Mouse (Mus musculus) embryonic stem cell, embryonic (primary cell): ENCODE data around the gene Mllt3.

ENCODE experiments used
- CTCF ChIA-PET, 4 experiments: fragments of 300-600 bp in 2 of 4; fragments of 350-600 bp in 2 of 4; sonication (Branson Sonifier 250); formaldehyde crosslinking; loops; one replicate each; lab custom pipeline; 2022; ENCODE audit warnings: inconsistent platforms in 2 of 4; lab: Charles Lee
- POLR2A ChIA-PET, 4 experiments: fragments of 300-600 bp in 2 of 4; fragments of 350-600 bp in 2 of 4; sonication (Branson Sonifier 250); formaldehyde crosslinking; loops; one replicate each; lab custom pipeline; 2022; ENCODE audit warnings: antibody characterized with exemption in 4 of 4, inconsistent platforms in 1 of 4; lab: Charles Lee

The Mllt3 gene

DNA sequence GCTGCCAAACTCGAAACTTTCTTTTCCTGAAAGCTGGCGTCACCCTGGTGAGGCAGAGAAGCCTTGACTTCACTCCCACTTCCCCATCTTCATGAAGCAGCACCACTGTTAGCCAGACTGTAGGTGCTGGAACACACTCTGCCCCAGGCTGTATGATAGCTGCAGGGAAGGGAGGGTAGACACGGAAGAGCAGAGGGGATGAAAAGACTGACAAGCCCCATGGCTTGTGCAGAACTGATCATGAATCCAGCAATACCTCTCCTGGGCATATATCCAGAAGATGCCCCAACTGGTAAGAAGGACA is 69.4 kb downstream of the Mllt3 start:
- POLR2A ChIA-PET = interaction anchor here in 1 of 4 experiments (0.8 kb wide), 1 partner anchor 193 kb away, joined by 3 read pairs; no protein-coding TSS in a partner anchor
- CTCF ChIA-PET = no interaction called here

DNA sequence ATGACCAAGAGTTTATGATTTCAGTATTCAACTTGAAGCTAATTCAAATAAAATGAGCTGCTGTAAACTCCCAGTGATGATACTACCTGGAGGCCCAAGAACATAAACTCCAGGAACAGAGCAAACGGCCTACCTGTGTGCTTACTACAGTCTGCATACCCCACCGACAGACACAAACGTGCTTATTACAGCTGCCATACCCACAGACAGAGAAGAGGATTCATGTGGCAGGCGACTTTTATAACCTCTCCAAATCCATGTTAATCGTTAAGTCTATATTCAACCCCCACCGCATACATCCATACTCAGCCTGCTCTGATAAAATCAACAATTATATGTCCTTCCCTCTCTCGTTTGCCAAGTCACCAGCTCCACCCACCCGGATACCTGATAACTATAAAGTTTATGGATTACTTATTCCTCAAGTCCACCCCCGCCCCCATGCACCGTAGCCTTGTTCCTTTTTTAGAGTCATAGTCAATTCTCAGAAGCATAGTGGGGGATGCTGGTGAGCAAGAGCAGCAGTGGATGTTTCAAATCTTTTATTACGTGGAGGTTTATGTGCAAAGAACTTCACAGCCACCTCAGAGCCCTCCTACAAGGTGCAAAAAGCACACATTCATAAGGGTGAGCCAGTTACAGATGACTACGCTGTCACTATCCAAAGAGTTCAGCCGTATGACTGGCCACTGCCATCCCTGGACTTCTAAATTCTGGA is 70.0 kb downstream of the Mllt3 start:
- POLR2A ChIA-PET = interaction anchor here in 1 of 4 experiments (0.8 kb wide), 1 partner anchor 193 kb away, joined by 3 read pairs; no protein-coding TSS in a partner anchor
- CTCF ChIA-PET = interaction anchor here in 1 of 4 experiments (0.5 kb wide), 1 partner anchor 23 kb away, joined by 4 read pairs; no protein-coding TSS in a partner anchor

DNA sequence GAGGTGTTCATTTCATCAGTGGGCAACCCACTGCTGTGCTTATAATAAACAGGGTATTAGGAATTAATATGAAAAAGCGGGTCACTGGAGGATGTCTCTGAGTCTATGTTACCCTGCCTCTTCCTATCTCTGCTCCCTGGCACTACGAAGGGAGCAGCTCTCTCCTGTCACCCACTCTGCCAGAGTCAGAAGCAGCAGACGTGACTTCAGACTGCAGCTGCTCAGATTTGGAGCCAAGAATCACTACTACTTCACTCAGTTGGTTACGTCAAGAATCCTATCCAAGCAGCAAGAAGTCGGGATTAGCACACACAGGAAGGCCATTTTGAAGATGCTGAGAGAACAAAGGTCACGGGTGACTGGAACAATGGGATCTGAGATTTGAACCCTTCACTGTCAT is 71.3 kb downstream of the Mllt3 start:
- CTCF ChIA-PET = interaction anchor here in 2 of 4 experiments (0.6 to 0.7 kb wide), 2 partner anchors 10 to 187 kb away, joined by 4 to 8 read pairs; no protein-coding TSS in a partner anchor

DNA sequence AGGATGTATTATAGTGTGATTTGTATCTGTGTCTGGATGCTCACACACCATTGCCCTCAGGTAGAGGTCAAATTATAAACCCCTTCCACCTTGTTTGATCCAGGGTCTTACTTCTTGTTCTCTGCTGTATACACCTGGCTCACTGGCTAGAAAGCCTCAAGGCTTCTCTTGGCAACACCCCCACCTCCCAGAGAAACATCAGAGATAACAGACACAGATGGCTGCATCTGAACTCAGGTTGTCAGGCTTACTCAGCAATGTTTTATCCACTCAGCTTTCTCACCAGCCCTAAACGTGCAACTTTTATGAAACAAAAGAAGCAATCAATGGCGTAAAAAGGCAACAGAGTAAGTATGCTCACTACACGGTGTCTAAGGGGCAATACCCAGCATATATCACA is 75.3 kb downstream of the Mllt3 start:
- ChIA-PET CTCF (no interaction called here), POLR2A (no interaction called here)

More for the DNA sequence above, 71.3 kb downstream of the Mllt3 start:
- POLR2A ChIA-PET = no interaction called here

DNA sequence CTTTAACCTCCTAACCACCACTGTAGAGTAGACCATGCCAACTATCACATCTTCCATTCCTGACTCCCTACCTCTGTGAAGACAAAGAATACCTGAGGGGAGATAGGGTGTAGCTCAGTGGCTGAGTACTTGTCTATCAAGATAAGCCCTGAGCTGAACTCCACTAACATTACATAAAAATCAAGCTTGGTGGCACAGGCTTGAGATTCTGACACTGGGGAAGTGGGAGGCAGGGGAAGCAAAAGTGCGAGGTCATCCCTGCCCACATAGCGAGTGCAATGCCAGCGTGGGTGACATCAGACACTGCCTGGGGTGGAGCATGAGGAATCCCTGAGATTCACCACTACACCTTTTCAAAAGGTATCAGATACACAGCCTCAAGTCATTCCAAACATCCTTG is 76.0 kb downstream of the Mllt3 start:
- CTCF ChIA-PET = interaction anchor here in 1 of 4 experiments (0.5 kb wide), 1 partner anchor 14 kb away, joined by 5 read pairs; no protein-coding TSS in a partner anchor
- POLR2A ChIA-PET = no interaction called here

DNA sequence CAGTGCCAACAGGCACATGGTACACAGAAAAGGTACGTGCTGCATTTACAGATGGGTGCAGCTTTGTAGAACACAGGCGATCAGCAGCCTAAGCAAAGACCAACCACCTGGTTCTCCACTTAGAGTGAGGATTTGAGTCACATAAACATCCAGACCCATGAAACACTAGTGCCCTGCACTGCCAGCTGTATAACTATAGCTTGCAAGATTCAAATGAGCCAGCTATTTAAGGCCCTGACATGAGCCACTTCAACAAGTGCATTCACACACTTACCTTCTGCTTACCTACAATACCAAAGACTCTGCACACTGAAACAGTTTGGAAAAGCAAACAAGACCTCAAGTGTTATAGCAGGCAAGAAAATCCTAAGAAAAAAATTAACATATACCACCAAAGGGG is 78.0 kb downstream of the Mllt3 start:
- ChIA-PET CTCF (no interaction called here), POLR2A (no interaction called here)

DNA sequence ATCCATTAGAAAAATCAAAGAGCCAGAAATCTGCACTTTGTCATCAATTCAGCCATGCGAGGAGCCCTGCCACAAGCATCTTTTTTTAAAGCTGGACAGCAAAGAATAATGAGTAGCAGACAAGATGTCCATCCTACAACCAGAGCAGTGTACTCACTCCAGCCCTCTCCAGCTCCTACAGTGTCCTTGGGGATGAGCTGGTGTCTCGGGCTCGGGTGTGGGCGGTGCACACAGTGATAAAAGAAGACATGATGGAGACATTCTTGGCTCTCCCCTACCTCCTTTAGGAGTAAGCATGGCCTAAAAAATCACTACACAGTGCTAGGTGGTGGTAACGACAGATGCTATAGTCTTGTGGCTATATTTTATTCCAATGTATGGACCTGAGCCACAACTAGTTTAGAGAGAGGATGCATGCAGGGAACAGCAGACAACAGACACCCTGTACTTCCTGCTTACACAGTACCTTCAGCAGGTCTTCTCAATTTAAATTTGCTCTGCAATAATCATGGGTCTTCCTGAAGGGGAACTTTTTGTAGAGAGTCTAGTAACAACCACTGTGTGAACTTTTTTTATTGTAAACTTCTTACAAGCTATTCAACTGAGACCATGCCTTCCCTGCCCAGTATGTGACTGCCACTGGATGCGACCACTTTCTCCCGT is 78.6 kb downstream of the Mllt3 start:
- CTCF ChIA-PET = interaction anchor here in 1 of 4 experiments (0.7 kb wide), 1 partner anchor 784 kb away, joined by 4 read pairs; no protein-coding TSS in a partner anchor
- POLR2A ChIA-PET = no interaction called here

DNA sequence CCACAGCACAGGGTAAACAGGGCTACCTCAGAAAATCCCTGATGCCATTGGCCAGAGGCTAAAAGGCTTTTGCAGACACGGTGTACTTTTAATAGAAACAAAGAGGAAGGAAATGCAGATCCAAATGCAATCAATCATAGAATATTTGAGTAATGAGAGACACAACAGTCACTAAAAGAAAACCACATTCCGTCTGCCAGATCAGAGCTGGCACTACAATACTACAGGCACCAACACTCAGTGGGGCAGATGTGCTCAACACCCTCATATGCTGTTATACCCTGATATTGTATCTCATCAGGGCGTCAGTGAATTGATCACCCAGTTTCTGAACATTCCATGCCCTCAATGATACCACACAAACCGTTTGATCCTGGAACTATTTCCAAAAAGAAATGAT is 79.4 kb downstream of the Mllt3 start:
- ChIA-PET POLR2A (no interaction called here), CTCF (no interaction called here)

DNA sequence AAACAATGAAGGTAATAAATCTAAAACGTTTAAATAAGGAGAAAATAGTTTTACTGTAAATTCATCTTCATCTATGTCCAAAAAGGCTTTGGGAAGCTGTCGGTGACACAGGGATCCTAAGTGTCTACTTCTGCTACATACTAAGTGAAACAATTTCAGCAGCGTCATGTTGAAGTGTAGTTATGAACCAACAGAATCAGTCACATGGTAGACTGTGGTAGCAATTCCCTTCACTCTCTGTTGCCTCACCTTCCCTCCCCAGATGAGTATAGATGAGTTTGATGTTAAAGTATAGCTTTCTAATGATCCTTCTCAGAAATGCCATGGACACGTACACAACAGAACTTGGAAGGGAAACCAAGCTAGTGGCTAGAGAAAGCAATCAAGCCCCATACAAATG is 79.9 kb downstream of the Mllt3 start:
- POLR2A ChIA-PET = no interaction called here

DNA sequence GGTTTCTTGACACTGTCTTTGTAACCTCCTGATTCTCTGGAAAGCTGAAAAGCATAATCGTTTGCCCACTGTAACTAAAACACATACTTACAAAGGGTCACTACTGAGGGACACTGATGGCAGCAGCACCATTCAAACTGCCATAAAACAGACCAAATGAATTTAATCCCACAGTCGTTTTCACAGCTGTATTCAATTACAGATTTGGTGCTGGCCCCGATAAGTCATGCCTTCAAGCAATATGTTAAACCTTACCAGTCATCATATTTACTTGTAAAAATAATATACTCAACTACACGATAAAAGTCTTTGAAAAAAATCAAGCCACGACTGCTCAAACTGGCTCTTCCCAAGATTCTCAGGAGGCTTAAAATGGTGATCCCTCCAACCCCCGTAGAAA is 83.7 kb downstream of the Mllt3 start:
- POLR2A ChIA-PET = no interaction called here
- CTCF ChIA-PET = no interaction called here

More for the DNA sequence above, 79.9 kb downstream of the Mllt3 start:
- CTCF ChIA-PET = no interaction called here

DNA sequence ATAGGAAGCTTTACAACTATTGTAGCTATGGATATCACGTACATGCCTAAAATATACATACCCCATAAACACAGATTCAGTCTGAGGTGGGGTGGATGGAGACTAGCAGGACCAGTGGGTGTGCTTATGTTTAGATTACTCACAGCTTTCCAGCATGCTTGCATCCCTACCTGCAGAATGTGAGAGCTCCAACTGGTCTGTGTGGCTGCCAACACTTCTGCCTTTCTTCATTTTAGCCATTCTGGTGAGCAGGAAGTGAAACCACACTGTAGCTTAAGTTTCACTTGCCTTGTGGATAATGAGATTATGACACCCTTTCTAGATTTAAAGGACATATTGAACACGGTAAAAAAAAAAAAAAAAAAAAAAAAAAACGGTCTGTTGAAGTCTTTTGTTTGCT is 88.8 kb downstream of the Mllt3 start:
- POLR2A ChIA-PET = no interaction called here
- CTCF ChIA-PET = interaction anchor here in 3 of 4 experiments (0.7 to 1.2 kb wide), 3 partner anchors 71 to 576 kb away, joined by 3 to 13 read pairs (median 4); no protein-coding TSS in a partner anchor

DNA sequence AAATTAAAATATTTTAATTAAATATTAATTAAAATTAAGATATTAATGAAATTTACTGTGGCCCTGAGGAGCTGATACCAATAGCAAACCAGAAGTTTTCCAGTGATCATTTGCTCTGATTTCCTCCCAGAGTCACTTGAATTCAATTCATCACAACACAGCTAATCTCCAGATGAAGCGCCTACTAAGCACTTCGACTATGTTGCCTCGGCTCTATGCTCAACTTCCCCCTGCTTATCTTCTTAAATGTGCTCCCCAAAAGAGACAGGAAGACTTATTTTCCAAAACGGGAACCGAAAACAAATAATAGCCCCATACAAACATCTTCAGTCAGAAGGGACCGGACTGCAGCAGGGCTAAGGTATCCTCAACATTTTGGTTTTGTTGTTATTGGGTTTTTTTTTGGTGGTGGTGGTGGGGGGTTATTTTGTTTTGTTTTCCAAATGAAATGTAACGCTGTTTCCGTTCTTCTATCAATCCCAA is 90.2 kb downstream of the Mllt3 start:
- ChIA-PET POLR2A (no interaction called here), CTCF (no interaction called here)

DNA sequence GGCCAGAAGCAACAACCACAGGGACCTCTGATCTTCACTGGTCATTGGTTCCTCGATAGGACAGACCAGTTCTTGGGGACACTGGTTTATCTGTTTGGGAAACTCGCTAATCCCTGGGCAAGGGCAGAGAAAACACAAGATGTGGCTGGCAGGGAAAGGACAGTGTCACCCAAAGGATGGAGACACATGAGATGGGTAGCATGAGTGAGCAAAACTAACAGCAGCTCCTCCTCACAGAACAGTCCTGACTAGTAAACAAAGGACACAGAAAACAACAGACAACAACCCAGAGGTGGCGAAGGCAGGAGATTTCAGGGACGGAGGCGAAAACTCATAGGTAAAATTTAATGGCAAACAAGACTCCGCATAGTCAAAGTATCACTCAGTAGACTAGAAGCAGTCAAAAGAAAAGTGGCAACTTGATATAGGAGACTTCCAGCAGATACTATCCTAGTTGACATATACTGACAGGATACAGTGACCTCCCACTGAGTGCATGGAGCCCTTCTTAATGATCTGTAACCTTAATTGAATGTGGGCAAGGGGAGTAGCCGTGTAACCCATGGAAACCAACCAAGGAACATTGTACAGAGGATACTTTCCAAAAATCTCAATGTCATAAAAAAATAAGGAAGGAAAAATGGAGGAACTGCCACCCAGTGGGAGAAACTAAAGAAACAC is 93.5 kb downstream of the Mllt3 start:
- CTCF ChIA-PET = no interaction called here

DNA sequence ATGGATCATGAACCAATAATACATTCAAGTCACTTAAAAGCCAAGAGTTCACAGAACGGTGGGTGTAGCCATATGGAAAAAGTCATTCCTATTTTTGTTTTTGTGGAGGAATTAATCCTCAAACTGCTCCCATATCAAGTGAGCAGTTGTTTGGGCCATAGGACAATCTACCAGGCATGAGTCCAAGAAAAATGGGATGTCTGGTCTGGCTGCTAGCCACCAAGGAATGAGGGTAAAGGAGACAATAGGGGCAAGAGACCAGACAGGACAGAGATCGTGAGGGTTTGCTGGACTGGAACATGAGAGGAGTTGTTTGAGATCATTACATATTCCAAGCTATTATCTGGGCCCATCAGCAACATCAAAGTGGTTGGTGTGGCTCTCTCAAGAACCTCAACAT is 96.8 kb downstream of the Mllt3 start:
- CTCF ChIA-PET = no interaction called here

More for the DNA sequence above, 93.5 kb downstream of the Mllt3 start:
- POLR2A ChIA-PET = no interaction called here

DNA sequence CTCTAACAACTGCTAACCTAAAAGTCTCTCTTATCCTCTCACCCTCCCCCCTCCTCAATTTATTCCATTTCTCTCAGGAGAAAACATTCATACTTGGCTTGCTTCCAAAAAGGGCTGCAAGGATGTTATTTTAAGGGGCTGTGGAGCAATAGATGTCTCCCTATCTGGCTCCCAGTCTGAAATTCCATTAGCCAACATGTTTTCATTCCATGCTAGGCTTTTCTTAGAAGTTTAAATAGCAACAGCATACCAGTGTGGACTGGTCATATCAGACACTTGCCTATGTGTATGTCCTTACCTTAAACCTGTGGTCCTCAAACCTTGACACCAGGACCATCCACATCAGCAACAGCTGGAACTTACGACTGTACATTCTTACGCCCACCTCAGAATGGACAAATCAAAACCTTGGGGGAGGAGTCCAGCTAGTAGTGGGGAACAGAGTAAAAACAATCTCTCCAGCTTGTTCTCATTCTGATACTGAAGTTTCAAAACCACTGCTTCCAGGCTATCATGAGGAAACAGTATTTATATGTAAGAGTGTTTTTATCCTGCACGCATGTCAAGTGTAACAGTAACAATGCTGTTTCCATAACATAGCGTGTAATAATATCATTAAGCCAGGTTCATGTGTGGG is 99.3 kb downstream of the Mllt3 start:
- ChIA-PET POLR2A (no interaction called here), CTCF (no interaction called here)

More for the DNA sequence above, 96.8 kb downstream of the Mllt3 start:
- POLR2A ChIA-PET = no interaction called here

DNA sequence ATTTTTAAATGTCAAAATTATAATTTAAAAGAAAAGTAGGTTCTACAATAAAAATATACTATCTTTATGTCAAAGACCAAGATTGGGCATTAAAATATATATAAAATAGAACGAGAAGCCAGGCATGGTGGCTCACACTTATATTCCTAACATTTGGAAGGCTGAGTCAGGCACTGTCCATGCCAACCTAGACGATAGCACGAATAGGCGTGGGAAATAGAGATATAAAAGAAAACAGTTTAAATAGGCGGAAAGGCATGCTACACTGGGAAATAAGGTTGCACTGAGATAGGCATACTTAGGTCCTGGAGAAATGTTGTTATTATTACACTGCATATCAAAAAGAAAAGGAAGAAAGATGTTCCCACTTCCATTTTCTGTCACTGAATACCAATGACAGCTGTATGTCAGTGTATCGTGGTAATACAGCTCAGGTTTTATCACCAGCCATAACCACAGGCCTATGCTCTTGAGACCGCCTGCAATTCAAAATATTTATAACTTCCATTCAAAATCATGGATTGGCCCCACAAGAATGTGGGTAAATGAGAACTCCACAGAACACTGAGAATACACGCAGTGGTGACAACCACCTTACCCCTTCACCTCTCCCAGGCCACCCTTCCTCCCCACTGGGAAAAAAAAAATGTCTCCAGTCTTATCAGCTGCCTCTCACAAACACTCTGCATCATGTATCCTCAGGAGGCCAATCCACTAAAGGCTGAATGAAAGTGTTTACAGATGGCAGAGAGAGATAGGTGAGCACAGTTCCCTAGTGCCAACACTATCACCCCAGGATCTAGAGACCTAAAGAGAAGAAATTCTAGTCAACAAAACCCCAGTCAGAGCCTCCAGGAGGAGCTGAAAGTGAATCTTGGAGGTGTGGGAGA is 102.6 kb downstream of the Mllt3 start:
- CTCF ChIA-PET = no interaction called here
- POLR2A ChIA-PET = no interaction called here

DNA sequence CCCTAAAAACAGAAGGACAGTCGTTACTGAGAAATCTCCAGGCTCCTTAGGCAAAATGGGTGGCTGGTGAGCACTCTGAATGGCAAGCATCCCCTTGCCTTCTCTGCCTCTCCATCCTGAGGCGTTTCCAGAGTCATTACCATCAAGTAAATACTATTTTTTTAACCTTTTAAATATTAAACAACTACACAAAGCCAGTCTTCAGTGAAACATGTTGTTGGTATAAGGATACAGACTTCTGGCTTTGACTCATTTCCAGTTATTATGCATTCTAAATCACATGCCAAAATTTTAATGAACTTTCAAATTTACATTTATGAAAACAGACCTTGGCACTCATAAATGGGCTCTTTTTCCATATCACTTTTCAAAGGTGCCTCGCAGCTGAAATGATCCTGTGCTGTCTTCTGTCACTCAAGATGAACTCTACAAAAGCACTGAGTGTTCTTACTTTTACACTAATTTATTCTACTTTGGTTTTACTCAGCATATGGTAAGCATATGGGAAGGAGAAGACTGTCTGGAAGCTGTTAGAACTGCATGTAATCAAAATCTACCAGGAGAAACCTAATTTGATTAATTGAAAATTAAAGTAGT is 104.5 kb downstream of the Mllt3 start:
- CTCF ChIA-PET = interaction anchor here in 1 of 4 experiments (0.5 kb wide), 1 partner anchor 1170 kb away, joined by 3 read pairs; no protein-coding TSS in a partner anchor
- POLR2A ChIA-PET = no interaction called here

DNA sequence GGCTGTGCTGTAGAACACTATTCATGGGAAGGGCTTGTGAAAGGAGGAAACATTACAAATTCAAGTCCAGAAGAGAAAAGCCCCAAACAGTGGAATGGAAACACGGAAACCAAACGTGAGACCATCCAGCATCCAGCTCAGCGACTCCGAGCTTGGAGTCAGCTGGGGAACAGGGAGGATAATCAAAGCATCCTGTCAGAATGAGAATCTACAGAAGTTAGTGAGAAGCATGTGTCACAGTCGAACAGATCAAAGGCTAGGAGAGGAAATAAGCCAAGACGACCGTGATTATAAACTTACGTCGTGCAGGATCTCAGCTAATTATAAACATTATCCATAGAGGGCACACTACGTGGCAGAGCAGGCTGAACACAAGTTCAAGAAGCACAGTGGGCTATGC is 105.8 kb downstream of the Mllt3 start:
- POLR2A ChIA-PET = no interaction called here
- CTCF ChIA-PET = no interaction called here
